Mouse (Mus musculus) lung, postnatal 0 days (tissue): ENCODE data around the gene Neil3. TPM values are rescaled to one million over a fixed set of nuclear protein-coding genes. Genes with fewer than 3 reads are reported as not detected.

Experiments
- ATAC-seq: fragments of 200-750 bp; cut with Nextera tagmentation; 2 replicates; pipeline ENCODE4 v1.8.0; 2017; ENCODE audit warnings: moderate library complexity
- DNase-seq: peaks from one replicate; pipeline ENCODE4 v3.0.0-alpha.2; 2016; ENCODE audit warnings: low spot score
- H3K27ac ChIP-seq: fragments of 300-500 bp; sonication (generic); 2 replicates; pipeline ENCODE4 v1.5.1; 2014; ENCODE audit warnings: antibody characterized with exemption, mild to moderate bottlenecking, low read length, mixed read lengths
- H3K27me3 ChIP-seq: fragments of 300-500 bp; sonication (generic); replicated peaks from 2 replicates; pipeline ENCODE4 v1.6.1; 2014; ENCODE audit warnings: low read length, mixed read lengths; ENCODE audit not compliant: insufficient read depth
- H3K36me3 ChIP-seq: fragments of 300-500 bp; sonication (generic); 2 replicates; pipeline ENCODE4 v1.6.1; 2014; ENCODE audit warnings: low read length, mixed read lengths; ENCODE audit not compliant: insufficient read depth
- H3K4me1 ChIP-seq: fragments of 300-500 bp; sonication (generic); 2 replicates; pipeline ENCODE4 v1.6.1; 2014; ENCODE audit warnings: antibody characterized with exemption, low read depth, low read length, mixed read lengths; ENCODE audit not compliant: insufficient read depth
- H3K4me2 ChIP-seq: fragments of 300-500 bp; sonication (generic); replicated peaks from 2 replicates; pipeline ENCODE4 v1.6.1; 2014; ENCODE audit warnings: low read depth, mild to moderate bottlenecking, low read length, moderate library complexity, mixed read lengths
- H3K4me3 ChIP-seq: fragments of 300-500 bp; sonication (generic); 2 replicates; pipeline ENCODE4 v1.5.1; 2014; ENCODE audit warnings: low read depth, low read length
- H3K9ac ChIP-seq: fragments of 300-500 bp; sonication (generic); replicated peaks from 2 replicates; pipeline ENCODE4 v1.6.1; 2014; ENCODE audit warnings: low read depth, mild to moderate bottlenecking
- H3K9me3 ChIP-seq: fragments of 300-500 bp; sonication (generic); 2 replicates; pipeline ENCODE4 v1.6.1; 2016; ENCODE audit warnings: low read length, mixed read lengths
- CTCF ChIP-seq: IDR thresholded peaks from 2 replicates; pipeline ENCODE4 v1.5.1; 2016; ENCODE audit warnings: antibody characterized with exemption, mild to moderate bottlenecking
- EP300 ChIP-seq: IDR thresholded peaks from 2 replicates; pipeline ENCODE4 v1.6.1; 2016; ENCODE audit warnings: antibody characterized with exemption, mild to moderate bottlenecking, control low read depth
- WGBS: fragments of 180-500 bp; shearing (Covaris S2); extraction: QIAGEN DNeasy Blood & Tissue Kit; methylation state at CpG from one replicate; pipeline ENCODE4 v1.1.7; 2014; 5-methylcytosine and 5-hydroxymethylcytosine counted together
- polyA plus RNA-seq: library from polyadenylated mRNA; unstranded; fragments of >200 nt; fragmentation: Nextera tagmentation; extraction: Ambion mirVana; gene quantifications from 2 replicates; pipeline ENCODE4 v1.2.1, GENCODE M21; 2015

The Neil3 gene
- polyA plus RNA-seq, 1 experiment from 2014 or later: 2.5 TPM

- Histone ChIP-seq H3K36me3 (no peaks in the 10 kb centered on the region), H3K27ac (no peak overlapping the region), H3K9me3 (no peaks in the 10 kb centered on the region), H3K4me1 (no peaks in the 10 kb centered on the region), H3K4me3 (no peak overlapping the region), H3K9ac (no peak overlapping the region), H3K27me3 (no peaks in the 10 kb centered on the region), H3K4me2 (no peak overlapping the region)
- 85% methylated on average over 4 of the region's 4 CpGs for WGBS
- no peak for DNase-seq
- TF ChIP-seq EP300 (no peak), CTCF (no peak)
- no peak for ATAC-seq
Observed at GRCm38 (mm10) chr8:53603672-53604071, 35.2 kb downstream of the Neil3 start.

- no peaks in the 10 kb centered on the region for H3K9me3 ChIP-seq
- H3K27me3 ChIP-seq: no peaks in the 10 kb centered on the region
- no peak overlapping the region for H3K4me3 ChIP-seq
- ATAC-seq (no peak), DNase-seq (no peak)
- no peak overlapping the region for H3K4me2 ChIP-seq
- H3K4me1 ChIP-seq: no peaks in the 10 kb centered on the region
- H3K36me3 ChIP-seq: no peaks in the 10 kb centered on the region
- TF ChIP-seq EP300 (no peak), CTCF (no peak)
- H3K27ac ChIP-seq: no peak overlapping the region
- WGBS: 96% methylated on average over 3 of the region's 3 CpGs
- no peak overlapping the region for H3K9ac ChIP-seq
Observed at GRCm38 (mm10) chr8:53600826-53601225, 38.0 kb downstream of the Neil3 start.

- H3K27me3 ChIP-seq: no peaks in the 10 kb centered on the region
- H3K27ac ChIP-seq: no peak overlapping the region
- ATAC-seq: no peak
- no peak overlapping the region for H3K4me2 ChIP-seq
- no peak for DNase-seq
- H3K4me3 ChIP-seq: no peak overlapping the region
- H3K36me3 ChIP-seq: no peaks in the 10 kb centered on the region
- 94% methylated on average over 11 of the region's 11 CpGs for WGBS
- no peaks in the 10 kb centered on the region for H3K9me3 ChIP-seq
- H3K4me1 ChIP-seq: no peaks in the 10 kb centered on the region
- no peak for TF ChIP-seq EP300
- TF ChIP-seq CTCF: no peak
- H3K9ac ChIP-seq: no peak overlapping the region
Observed at GRCm38 (mm10) chr8:53600025-53600811, 38.6 kb downstream of the Neil3 start.

GRCm38 (mm10) chr8:53598101-53598500 lies 40.8 kb downstream of the Neil3 start:
- H3K36me3 ChIP-seq: no peaks in the 10 kb centered on the region
- no peak overlapping the region for H3K27ac ChIP-seq
- H3K9ac ChIP-seq: no peak overlapping the region
- H3K27me3 ChIP-seq: no peaks in the 10 kb centered on the region
- no peak overlapping the region for H3K4me2 ChIP-seq
- TF ChIP-seq EP300: no peak
- TF ChIP-seq CTCF: no peak
- no peaks in the 10 kb centered on the region for H3K4me1 ChIP-seq
- no peak overlapping the region for H3K4me3 ChIP-seq
- 88% methylated on average over 1 of the region's 1 CpGs for WGBS
- no peak for ATAC-seq
- DNase-seq: no peak
- H3K9me3 ChIP-seq: no peaks in the 10 kb centered on the region

GRCm38 (mm10) chr8:53591777-53592176 lies 47.1 kb downstream of the Neil3 start:
- no peaks in the 10 kb centered on the region for H3K9me3 ChIP-seq
- H3K27ac ChIP-seq: no peak overlapping the region
- H3K4me3 ChIP-seq: no peak overlapping the region
- no peak overlapping the region for H3K4me2 ChIP-seq
- TF ChIP-seq CTCF: no peak
- TF ChIP-seq EP300: no peak
- H3K4me1 ChIP-seq: no peaks in the 10 kb centered on the region
- no peak overlapping the region for H3K9ac ChIP-seq
- no peaks in the 10 kb centered on the region for H3K27me3 ChIP-seq
- DNase-seq (no peak), ATAC-seq (no peak)
- 89% methylated on average over 2 of the region's 2 CpGs for WGBS
- no peaks in the 10 kb centered on the region for H3K36me3 ChIP-seq

- TF ChIP-seq EP300: peak; percentile 65; the same call in 1 of the 2 replicates
- no peak for TF ChIP-seq CTCF
- no peaks in the 10 kb centered on the region for H3K36me3 ChIP-seq
- no peak overlapping the region for H3K9ac ChIP-seq
- H3K27me3 ChIP-seq: no peaks in the 10 kb centered on the region
- H3K4me3 ChIP-seq: no peak overlapping the region
- peak; percentile 72 for DNase-seq
- H3K27ac ChIP-seq: no peak overlapping the region
- ATAC-seq: peak; percentile 88
- H3K4me1 ChIP-seq: no peaks in the 10 kb centered on the region
- no peaks in the 10 kb centered on the region for H3K9me3 ChIP-seq
- no peak overlapping the region for H3K4me2 ChIP-seq
- whole genome bisulfite sequencing: 46% methylated on average over 2 of the region's 2 CpGs
Observed at GRCm38 (mm10) chr8:53573600-53573999, 65.3 kb downstream of the Neil3 start.
